Mouse (Mus musculus) thymus, postnatal 0 days (tissue): Measurements from ENCODE around the gene Kctd13. TPM values are rescaled to one million over a fixed set of nuclear protein-coding genes. Genes with fewer than 3 reads are reported as not detected.

ENCODE experiments used
- DNase-seq: peaks from one replicate; pipeline ENCODE4 v3.0.0-alpha.2; 2015; ENCODE audit warnings: low spot score
- polyA plus RNA-seq: library from polyadenylated mRNA; unstranded; fragments of >200 nt; fragmentation: Nextera tagmentation; extraction: Ambion mirVana; gene quantifications from 2 replicates; pipeline ENCODE4 v1.2.1, GENCODE M21; 2015

Kctd13 gene
- polyA plus RNA-seq, 1 experiment from 2014 or later = 18.0 TPM

DNA sequence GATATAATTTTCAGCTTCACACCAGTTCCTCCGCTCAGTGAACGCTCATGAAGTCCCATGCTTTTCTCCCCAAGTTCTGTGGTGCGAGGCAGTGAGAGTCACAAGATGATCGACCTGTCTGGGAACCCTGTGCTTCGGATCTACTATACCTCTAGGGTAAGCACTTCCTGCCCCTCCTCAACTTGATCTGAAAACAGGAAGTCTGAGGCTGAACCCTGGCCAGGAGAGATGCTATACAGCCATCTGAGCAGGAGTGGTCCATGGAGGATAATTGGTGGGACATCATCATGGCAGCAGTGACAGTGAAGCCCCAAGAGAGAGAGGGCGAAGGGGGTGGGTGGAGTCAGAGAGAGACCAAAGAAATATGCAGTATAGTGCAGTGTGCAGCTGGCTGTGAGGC is 50.2 kb downstream of the Kctd13 start:
- DNase-seq = no peak

DNA sequence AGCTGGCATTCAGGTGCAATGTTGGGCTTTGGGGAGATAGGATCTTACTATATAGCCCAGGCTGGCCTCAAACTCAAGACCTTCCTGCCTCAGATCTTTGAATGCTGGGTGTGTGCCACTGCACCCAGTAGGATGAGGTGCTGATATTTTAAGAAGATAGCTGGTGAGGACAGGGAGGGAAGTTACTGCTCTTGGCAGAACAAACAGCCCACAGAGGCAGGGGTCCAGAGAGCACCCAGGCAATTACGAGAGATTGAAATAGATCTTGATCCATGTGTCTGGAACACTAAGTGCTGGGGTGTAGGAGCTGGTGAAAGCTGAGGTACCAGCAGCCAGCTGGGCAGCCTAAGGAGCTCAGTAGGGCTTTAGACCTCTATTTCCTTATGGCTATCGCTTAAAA is 52.9 kb downstream of the Kctd13 start:
- DNase-seq = no peak

DNA sequence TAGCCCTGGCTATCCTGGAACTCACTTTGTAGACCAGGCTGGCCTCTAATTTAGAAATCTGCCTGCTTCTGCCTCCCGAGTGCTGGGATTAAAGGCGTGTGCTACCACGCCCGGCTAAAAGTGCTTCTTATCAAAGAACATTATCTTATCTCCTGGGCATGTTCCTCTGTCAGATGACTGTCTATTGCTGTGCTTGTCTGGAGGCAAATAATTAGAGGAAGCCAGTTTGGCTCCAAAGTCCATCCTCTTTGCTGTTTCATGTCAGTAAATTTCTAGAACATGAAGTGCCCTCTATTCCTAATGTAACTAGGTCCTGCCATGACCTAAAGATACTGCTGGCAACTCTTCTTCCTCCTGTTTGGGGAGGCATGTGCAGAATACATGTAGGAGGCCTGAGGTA is 53.4 kb downstream of the Kctd13 start:
- no peak for DNase-seq

DNA sequence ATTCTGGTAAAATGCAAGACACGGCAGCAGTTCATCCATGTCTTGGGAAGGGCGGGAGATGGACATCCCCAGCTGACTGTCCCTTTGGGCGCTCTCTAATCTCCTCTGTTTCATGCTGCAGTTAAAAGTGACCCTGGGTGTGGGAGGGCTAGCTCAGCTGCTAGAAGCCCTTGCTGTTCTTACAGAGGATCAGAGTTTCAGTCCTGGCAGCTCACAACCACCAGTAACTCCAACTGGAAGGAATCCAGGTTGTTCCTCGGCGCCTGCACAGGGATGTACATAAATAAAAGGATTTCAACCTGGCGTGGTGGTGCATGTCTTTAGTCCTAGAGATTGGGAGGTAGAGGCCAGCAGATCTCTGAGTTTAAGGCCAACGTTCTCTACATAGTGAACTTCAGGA is 54.4 kb downstream of the Kctd13 start:
- DNase-seq = no peak

DNA sequence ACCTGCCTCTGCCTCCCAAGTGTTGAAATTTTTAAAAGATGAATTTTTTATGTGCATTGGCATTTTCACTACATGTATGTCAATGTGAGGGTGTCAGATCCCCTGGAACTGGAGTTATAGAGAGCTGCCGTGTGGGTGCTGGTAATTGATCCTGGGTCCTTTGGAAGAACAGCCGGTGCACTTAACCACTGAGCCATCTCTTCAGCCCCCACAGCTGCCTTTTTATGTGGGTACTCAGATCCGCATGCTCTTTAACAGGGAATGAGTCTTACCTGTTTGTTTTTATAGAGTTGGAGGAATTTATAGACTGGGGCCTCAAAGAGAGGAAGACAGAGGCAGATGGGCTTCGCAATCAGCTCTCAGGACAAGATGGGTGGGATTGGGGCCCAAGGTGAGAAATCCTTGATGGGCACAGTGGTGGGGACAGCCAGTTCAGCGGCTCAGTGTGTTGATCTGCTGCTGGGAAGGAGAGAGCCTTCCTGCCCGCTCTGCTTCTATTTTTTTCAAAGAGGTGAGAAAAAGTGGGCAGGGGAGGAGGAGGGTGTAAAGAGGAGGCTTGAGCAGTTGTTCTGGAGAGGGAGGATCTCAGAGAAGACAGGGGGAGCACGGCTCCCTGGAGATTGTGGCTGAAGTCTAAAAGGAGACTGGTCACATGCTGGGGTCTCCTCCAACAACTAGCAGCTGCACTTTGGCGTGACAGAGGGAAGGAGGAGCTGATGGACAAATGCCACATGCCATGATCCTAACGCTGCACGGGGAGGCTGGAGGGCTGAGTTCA is 56.2 kb downstream of the Kctd13 start:
- no peak for DNase-seq

DNA sequence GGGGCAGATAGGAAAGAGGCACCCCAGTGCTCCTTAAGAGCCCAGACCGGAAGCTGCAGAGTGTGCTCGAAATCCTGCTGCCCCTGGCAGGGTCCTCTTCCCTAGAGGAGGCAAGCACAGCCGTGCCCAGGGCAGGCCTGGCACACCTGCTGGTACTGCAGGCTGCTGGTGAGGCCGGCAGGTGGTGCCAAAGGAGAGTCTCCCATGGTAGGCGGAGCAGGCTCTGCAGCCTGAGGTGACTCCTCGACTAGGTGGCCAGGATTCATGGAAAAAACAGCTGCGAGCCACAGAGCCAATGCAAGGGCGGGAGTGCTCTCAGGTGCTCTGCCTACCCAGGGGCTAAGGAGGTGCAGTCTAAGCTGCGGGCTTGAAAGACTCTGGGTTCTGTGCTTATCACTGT is 57.6 kb downstream of the Kctd13 start:
- DNase-seq = peak; percentile 32

DNA sequence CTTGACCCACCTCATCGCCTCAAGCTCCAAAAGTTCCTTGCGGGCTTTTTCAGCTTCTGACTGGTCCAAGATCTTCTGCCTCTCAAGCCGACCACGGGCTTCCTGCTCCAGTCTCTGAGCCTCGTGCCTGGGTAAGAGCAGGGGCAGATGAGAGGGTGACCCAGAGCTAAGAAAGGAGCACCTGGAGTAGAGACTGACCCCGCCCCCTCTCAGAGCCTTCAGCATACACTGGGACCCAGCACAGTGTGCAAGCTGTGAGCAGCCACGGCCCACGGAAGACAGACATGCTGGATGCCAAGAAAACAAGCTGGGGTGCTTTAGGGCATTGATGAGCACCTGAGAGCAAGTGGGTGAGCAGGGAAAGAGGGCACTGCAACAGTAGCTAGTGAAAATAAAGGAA is 60.1 kb downstream of the Kctd13 start:
- DNase-seq = no peak

Other genes with a start within 250 kb of the Kctd13 start
- 154 and 155 TPM in 2 replicates for gene Bola2, start 233.5 kb upstream of the Kctd13 start, polyA plus RNA-seq
- gene Slx1b, start 233.1 kb upstream of the Kctd13 start, polyA plus RNA-seq = 6.0 and 7.6 TPM in 2 replicates
- 1,525 and 1,527 TPM in 2 replicates for gene Coro1a, start 221.1 kb upstream of the Kctd13 start, polyA plus RNA-seq
- 35.6 and 37.4 TPM in 2 replicates for gene Mapk3, start 169.3 kb upstream of the Kctd13 start, polyA plus RNA-seq
- gene Gdpd3, start 162.5 kb upstream of the Kctd13 start, polyA plus RNA-seq = 1.6 TPM in 2 replicates
- gene Ypel3, start 151.9 kb upstream of the Kctd13 start, polyA plus RNA-seq = 153 and 180 TPM in 2 replicates
- gene Tbx6, start 147.4 kb upstream of the Kctd13 start, polyA plus RNA-seq = 0.28 and 0.48 TPM in 2 replicates
- gene Ppp4c, start 136.4 kb upstream of the Kctd13 start, polyA plus RNA-seq = 306 TPM in 2 replicates
- 0.19 and 0.20 TPM in 2 replicates for gene Fam57b, start 131.2 kb upstream of the Kctd13 start, polyA plus RNA-seq
- not detected in 2 replicates for gene 4930451I11Rik, start 97.2 kb upstream of the Kctd13 start, polyA plus RNA-seq
- 0.21 and 0.33 TPM in 2 replicates for gene Doc2a, start 81.5 kb upstream of the Kctd13 start, polyA plus RNA-seq
- 16.9 and 22.6 TPM in 2 replicates for gene Hirip3, start 66.9 kb upstream of the Kctd13 start, polyA plus RNA-seq
- 82.9 and 98.9 TPM in 2 replicates for gene Ino80e, start 66.5 kb upstream of the Kctd13 start, polyA plus RNA-seq
- gene Taok2, start 44.2 kb upstream of the Kctd13 start, polyA plus RNA-seq = 21.2 and 26.6 TPM in 2 replicates
- 37.4 and 38.9 TPM in 2 replicates for gene Tmem219, start 6.0 kb upstream of the Kctd13 start, polyA plus RNA-seq
- gene Asphd1, start 20.7 kb downstream of the Kctd13 start, polyA plus RNA-seq = not detected in 2 replicates
- gene Sez6l2, start 21.7 kb downstream of the Kctd13 start, polyA plus RNA-seq = 0.50 and 0.78 TPM in 2 replicates
- 91.9 and 94.6 TPM in 2 replicates for gene Cdipt, start 47.0 kb downstream of the Kctd13 start, polyA plus RNA-seq
- gene Cdiptos, start 47.2 kb downstream of the Kctd13 start, polyA plus RNA-seq = 1.6 and 1.7 TPM in 2 replicates
- gene Mvp, start 85.7 kb downstream of the Kctd13 start, polyA plus RNA-seq = 29.8 and 32.5 TPM in 2 replicates
- gene Pagr1b, start 87.6 kb downstream of the Kctd13 start, polyA plus RNA-seq = 0.60 and 1.2 TPM in 2 replicates
- 51.8 and 100 TPM in 2 replicates for gene Pagr1a, start 88.5 kb downstream of the Kctd13 start, polyA plus RNA-seq
- 57.8 and 80.0 TPM in 2 replicates for gene Gm42742, start 92.2 kb downstream of the Kctd13 start, polyA plus RNA-seq
- gene Prrt2, start 92.3 kb downstream of the Kctd13 start, polyA plus RNA-seq = 0.57 and 0.69 TPM in 2 replicates
- 111 and 132 TPM in 2 replicates for gene Maz, start 98.2 kb downstream of the Kctd13 start, polyA plus RNA-seq
- 117 and 133 TPM in 2 replicates for gene Kif22, start 113.6 kb downstream of the Kctd13 start, polyA plus RNA-seq
- gene Zg16, start 158.4 kb downstream of the Kctd13 start, polyA plus RNA-seq = 2.4 and 2.7 TPM in 2 replicates
- 154 and 165 TPM in 2 replicates for gene AI467606, start 162.5 kb downstream of the Kctd13 start, polyA plus RNA-seq
- 0.99 and 1.4 TPM in 2 replicates for gene Qprt, start 193.3 kb downstream of the Kctd13 start, polyA plus RNA-seq
- gene Spn, start 208.9 kb downstream of the Kctd13 start, polyA plus RNA-seq = 26.6 and 26.7 TPM in 2 replicates